Mouse (Mus musculus): ENCODE data around the gene Anapc16.

Anapc16 gene

DNA sequence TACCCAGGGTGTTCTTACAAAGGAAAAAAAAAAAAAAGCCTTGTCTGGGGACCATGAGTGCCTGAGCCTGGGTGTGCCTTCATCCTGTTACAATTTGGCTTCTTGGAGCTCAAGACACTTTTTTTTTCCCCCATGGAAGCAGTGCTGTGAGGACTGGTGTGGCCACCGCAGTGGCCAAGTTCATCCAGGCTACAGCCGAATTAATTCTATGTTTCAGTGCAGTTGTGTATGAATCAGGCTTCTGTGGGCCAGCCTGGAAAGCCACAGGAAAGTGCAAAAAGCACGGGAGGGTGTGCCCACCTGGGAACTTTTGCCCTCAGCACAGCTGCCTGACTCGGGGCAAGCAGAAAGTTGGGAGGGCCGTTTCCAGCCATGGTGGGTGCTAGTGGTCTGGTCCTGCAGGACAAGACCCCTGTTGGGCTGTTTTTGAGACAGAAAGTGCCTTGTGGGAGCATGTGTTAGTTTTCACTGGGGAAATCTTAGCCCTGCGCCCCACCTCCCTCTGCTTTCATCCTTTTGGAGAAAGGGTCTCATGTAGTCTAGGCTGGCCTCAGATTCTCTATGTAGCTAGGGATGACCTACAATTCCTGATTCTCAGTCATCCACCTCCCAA lies 32.4 kb downstream of the Anapc16 start:
- in situ Hi-C loops (cut with MboI, MseI) = no loop called here

DNA sequence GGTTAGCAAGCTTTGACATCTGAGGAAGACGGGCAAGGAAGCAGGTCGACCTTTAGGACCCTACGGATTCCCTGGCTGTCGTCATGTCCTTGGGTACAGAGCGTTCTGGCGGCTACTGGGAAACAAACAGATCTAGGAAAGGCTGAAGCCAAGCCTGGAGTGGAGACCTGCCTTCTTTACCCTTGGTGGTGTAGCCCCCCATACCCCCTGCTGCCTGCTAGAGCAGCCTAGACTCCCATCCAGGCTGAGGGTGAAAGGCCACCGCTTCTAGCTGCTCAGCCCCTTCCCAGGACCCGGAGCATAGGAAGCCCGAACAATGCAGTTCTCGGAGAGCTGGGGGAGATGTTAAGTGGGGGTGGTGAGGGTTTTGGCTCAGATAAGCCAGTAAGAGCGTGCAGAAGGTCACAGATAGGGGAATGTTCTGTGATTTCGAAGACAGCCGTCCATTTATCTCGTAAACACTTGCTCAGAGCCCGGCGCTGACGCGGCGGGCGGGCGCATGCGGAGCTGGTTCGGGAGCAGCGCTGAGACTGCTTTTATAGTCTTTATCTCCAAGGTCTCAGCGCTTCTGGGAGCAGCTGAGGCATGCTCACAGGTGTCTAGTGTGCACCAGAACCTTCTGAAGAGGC lies 33.0 kb downstream of the Anapc16 start:
- in situ Hi-C loops (cut with MboI, MseI) = loop anchor here (5.0 kb wide), 1 partner anchor 32 kb away; the partner anchor contains the start of genes Anapc16 and Ascc1

DNA sequence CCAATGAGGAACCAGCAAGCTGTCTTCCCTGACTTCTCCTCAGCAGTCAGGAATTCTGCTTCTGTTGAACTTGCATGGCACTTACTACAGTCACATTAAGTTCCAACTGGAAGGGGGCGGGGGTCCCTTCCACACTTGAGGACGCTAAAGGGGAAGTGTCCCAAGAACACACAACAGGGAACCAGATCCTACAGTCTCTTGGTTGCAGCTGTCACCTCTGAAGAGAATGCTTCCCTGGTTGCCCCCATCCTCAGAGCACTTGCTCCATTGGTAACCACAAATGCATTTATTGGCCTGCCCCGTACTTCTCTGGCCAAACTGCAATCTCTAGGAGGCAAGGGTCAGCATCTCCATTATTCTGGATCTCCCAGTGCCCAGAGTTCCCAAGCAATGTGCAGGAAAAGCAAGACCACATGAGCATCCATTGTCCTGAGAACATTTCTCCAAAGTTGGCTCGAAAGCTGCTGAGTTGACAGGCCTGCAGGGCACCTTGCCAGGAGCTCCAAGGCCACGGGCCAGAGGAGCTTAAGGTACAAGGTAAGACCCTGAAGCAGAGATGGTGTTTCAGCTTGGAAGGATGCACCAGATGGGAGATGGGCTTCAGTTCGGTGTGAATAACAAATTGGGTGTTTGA lies 35.5 kb downstream of the Anapc16 start:
- in situ Hi-C loops (cut with MboI, MseI) = loop anchor here (5.0 kb wide), 1 partner anchor 35 kb away; the partner anchor contains the start of genes Anapc16 and Ascc1

DNA sequence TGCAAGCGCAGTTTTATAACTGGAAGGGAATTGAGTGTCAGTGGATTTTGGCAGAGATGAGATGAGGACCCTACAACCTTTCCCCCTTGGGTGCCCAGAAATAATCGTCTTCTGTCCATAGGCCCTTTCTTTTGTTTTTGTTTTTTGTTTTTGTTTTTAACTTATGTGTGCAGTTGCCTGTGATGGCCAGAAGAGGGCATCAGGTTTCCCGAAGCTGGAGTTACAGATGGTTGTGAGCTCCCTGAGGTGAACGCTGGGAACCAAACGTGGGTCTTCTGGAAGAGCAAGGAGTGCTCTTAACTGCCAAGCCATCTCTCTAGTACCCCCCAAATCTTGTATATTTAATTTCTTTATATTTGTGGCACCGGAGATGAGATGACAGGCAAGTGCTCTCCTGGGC lies 36.2 kb downstream of the Anapc16 start:
- in situ Hi-C loops (cut with MboI, MseI) = loop anchor here (5.0 kb wide), 1 partner anchor 36 kb away; the partner anchor contains the start of genes Anapc16 and Ascc1

DNA sequence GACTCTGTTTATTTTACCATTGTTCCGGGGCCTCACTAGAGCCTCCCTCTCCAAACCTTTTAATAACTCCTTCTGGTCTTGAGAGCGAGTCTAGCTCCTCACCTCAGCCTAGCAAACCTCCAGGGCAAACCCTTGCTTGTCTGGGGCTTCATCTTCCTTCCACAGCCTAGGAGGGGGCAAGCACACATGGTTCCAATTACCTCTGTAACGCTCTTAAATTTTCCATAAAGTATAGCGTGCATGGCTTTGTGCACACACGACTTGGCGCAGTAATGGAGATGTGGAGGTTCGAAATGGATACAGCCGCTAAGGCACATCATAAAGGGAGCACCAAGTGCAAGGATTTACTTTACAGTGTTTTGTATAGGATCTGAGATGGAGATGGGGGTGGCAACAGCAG lies 37.1 kb downstream of the Anapc16 start:
- in situ Hi-C loops (cut with MboI, MseI) = loop anchor here (5.0 kb wide), 1 partner anchor 37 kb away; the partner anchor contains the start of genes Anapc16 and Ascc1

DNA sequence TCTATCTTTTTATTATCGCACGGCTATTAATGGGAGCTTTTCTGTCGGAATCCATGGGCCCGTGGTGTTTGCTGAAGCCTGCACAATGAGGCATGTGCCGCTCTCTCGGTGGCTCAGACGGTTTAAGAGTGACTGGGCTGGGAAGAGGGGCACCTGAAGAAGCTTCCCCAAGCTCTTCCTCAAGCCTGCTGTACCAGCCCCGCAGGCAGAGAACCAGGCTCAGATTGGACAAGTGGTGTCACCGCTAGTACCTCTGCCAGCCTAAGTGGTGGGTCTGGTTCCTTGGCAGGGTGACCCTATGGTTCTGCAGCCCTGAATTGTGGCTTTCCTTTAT lies 37.6 kb downstream of the Anapc16 start:
- in situ Hi-C loops (cut with MboI, MseI) = loop anchor here (5.0 kb wide), 1 partner anchor 37 kb away; the partner anchor contains the start of genes Anapc16 and Ascc1

DNA sequence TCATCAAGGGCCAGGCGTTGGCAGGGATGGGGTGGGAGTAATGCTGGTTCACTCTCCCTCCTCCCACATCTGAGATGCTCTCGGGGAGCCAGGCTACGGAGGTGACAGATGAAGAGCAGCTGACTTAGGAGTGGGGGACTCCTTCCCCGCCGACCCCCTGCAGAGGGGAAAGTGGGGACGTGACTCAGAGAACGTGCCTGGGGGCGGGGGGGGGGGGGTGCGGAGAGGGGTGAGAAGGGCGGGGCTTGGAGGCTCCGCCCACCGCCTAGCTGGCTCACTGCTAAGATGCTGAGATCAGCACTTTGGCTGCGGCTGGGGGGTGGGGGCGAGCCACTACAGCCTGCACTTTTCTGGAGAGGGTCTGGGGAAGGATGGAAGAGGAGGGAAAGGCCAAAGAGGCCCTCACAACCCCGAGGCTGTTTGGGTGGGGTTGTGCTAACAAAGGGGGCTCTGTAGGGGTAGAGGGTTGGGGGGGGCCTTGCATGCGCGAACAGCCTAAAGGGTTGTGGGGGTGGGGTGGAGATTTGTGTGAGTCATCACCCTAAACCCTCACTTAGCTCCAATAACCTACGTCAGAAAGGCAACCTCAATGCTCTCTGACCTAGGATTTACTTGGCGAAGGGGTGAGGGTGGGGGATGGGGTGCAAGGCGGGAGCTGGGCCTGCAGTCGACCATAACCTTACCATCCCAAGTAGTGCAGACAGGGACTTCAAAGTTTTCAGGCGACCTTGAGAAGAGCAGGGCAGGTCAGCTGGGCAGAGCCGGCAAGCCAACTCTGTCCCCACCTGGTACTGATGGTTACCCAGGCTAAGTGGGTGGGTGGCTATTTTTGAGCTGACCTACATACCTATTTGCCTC lies 38.2 kb downstream of the Anapc16 start:
- in situ Hi-C loops (cut with MboI, MseI) = loop anchor here (5.0 kb wide), 1 partner anchor 38 kb away; the partner anchor contains the start of genes Anapc16 and Ascc1

DNA sequence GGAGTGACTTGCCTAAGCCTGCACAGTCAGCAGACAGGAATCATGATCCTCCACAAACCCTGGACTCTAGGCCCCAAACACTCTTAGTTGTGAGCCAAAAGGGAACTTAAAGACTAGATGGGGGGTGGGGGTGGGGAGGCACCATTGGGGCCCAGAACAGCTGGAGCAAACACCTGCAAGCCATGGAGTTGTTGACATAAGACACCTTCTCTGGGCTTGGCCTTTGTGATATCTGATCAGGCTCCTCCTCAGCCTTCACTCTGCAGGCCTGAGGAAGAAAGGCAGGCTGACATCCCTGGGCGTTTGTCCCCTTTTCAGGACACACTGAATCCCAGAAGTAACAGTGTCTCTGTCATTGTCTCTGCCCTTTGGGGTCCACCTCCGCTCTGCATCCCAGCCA lies 39.3 kb downstream of the Anapc16 start:
- in situ Hi-C loops (cut with MboI, MseI) = no loop called here

DNA sequence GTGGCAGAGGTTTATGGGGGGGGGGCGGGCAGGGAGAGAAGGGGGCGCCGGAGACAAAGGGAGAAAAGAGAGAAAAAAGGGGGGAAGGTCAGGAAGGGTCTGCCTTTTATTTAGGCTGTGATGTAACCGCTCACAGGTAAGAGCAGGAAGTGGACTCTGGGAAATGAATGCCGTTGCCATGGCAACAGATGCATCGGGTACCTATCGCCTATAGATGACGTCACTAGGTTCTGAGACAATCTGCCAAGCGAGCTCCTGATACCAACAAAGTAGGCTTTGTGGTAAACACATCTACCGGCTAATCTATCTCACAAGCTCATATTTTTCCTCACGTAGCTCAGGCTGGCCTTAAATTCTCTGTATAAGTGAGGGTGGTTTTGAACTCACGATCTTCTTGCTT lies 43.4 kb downstream of the Anapc16 start:
- in situ Hi-C loops (cut with MboI, MseI) = no loop called here

DNA sequence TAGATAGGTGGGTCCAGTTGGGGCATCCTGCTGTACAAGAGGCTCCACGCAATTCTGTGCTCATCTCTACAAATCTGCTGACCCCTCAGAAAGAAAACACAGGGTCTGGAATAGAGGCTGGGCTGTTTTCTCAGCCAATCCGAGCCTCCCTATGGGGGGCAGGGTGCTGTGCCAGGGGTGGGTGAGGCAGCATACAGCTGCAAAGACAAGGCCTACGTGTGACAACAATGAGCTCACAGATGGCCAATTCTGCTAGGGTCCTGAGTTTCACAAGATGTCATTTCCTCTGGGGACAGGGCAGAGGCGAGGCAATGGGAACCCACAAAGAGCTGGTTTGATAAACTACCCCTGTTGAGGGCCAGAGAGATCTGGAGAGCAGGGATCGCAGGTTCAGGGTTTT lies 44.5 kb downstream of the Anapc16 start:
- in situ Hi-C loops (cut with MboI, MseI) = no loop called here

DNA sequence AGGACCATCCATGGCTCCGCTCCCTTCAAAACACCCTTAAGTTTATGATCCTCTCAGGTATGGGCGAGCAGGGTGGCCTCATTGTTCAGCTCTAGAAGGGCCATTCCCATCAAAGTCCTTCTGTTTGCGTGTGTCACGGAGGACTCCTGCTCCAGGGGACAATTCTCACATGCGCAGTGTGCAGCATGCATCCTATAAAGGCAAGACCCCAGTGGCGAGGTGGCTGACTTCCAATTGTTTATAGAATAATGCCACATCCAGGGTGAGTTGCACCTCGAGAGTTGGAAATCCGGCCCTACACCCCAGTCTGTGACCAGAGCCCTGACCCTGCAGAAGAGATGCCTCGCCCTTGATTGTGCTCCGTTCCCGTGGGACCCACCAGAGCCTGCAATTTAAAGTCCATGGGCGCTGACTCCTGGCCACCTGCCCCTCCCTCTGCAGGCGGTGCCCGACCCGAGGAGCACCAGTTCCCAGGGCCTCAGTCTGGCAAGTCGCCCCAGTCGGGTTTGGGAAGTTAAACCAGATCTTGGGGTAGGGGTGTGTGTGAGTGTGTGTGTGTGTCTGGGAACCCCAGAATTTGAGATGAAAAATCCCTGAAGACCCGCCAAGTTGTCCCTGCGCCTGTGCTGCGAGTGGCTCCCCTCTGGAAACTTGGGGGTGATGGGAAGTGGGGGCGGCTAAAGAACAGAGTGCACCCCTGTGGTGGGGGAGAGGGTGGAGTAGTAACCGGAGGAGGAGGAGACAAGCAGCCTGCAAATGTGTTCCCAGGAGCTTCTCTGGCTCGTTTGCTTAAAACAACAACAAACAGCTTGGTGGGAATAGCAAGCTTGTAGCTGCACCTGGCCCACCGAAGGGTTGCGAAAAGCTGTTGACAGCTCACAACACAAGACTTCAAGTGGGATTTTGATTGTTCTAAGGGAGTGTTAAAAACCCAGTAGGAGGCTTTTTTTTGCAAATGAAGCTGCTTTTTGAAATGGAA lies 45.5 kb downstream of the Anapc16 start:
- in situ Hi-C loops (cut with MboI, MseI) = no loop called here

DNA sequence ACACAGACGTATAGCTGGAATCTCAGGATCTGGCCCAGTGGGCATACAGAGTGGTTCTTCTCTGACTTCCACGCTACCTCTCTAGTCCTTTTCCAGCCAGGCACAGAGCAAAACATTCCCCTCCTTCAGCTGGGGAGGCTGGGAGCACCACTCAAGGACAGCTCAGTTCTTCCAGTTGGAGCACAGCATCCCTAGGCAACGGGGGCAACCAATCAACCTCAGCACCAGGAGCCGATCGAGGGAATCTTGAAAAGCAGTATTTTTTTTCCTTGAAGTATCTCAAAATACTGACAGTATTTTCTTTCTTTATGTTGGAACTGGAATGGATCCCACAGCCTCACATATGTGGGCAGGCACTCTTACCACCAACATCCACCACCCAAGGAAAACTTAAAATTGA lies 46.3 kb downstream of the Anapc16 start:
- in situ Hi-C loops (cut with MboI, MseI) = no loop called here

DNA sequence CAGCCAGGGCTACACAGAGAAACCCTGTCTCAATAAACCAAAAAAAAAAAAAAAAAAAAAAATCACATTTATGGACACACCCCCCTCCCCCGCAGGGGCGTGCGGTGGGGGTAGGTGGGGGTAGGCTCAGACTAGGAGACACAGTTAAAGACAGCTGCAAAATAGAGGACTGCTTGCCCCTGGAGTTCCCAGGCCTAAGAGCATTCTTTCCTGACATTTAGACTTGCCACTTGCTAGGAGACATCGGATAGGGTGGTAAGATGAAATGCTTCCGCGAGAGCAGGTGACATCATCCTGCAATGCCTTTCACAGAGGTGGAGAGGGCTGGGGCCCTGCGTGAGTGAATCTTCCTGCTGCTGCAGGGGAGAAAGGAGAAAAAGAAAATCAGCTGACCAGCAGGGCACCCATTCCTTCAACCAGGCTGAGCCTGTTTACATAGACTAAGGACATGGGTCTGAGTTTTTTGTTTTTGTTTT lies 49.3 kb downstream of the Anapc16 start:
- in situ Hi-C loops (cut with MboI, MseI) = loop anchor here (5.0 kb wide), 1 partner anchor 51 kb away; no protein-coding TSS in a partner anchor

DNA sequence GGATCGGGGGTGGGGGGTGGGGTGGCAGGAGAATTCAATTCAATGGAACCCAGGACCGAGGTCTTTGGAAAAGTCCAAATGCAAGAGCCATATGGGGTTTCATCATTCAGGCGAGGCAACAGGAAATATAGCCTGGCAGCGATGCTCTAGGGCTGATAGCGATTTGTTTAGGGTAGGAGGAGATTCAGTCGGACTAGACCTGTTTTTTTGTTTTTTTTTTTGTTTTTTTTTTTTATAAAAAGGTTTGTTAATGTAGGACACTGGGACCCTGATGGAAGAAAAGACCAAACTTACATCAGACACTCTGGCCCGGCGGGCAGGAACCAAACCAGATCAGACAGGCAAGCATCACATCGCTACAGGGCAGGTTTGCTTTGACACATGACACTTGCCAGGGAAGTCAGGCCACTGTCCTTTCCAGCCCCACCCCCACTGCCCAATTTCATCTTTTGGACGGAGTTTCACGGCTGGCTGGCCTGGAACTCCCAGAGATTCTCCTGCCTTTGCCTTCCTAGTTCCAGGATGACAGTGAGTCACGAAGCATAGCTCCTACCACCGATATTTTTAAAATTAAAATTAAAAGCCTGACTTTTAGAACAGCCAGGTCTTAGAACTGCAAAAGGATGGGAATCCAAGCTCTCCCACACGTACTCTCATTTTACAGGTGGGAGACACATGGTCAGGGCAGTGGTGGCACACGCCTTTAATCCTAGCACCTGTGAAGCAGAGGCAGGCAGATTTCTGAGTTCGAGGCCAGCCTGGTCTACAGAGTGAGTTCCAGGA lies 50.0 kb downstream of the Anapc16 start:
- in situ Hi-C loops (cut with MboI, MseI) = loop anchor here (5.0 kb wide), 1 partner anchor 51 kb away; no protein-coding TSS in a partner anchor

DNA sequence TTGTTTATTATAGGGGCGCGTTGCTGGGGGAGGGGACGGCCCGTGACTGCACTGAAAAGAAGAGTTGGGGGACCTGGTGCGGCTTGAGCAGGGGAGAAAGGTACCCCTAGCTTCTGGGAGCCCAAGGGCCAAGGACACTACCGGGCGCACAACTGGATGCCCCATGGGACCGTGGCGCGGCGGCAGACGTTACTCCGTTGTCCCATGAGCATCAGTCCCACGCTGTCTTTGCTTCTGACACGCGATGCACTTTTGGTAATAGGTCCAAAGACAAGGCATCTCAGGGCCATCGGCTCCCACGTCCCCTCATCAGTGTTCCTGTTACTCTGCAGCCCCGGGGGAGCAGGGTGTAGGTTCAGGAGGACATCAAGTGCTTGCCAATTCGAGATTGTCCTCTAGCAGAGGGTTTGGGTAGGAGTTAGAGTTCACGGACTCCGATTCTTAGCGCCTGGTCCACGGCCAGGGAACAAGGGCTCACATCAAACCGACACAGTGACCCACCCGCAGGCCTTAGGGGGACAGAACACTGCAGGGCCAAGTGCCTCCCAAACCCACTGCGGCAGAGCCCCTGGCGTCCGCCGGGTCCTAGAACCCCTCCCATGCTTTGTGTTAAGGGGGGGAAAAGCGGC lies 50.7 kb downstream of the Anapc16 start:
- in situ Hi-C loops (cut with MboI, MseI) = loop anchor here (5.0 kb wide), 1 partner anchor 50 kb away; no protein-coding TSS in a partner anchor

DNA sequence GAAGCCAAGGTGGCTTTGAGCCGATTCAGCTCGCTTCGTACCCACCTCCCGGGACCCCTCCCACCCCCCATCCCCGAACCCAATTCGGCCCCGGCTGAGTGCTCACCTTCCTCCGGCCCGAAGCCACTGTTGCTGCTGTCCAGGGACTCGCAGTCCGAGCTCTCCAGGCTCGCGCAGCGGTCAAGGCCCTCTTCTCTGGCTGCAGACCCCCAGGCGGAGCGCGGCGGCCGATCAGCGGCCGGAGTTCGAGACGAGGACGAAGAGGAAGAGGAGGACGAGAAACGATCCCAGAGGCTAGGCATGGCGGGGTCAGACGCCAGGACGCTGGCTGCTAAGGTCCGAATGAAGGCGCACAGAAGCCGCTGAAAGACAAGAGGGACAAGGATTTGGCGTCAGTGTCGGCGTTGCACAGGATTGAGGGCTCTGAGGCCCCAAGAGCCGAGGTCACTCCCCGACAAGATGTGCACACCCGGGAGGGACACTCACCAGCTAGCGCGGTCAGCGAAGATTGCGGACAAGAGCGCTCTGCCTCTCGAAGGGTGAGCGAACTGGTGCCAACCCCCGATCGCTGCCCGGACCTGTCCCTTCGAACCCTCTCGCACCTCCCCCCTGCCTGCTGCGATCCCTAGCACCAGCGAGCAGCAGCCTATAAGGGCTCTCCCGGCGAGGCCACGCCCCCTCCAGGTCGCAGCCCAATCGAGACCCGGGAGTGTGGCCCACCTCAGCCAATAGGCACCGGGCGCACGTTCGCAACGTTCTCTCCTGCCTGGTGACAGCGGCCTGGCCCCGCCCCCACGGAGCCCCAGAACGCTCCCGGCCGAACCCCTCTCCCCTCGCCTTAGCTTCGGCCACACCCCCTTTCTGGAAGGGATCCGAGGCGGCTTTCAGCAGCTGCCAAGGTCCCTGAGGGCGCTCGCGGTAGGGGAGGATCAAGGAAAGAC lies 51.5 kb downstream of the Anapc16 start, which contains the start of gene Ddit4:
Gene Ddit4, minus strand, starts transcription at position 624 of the 941 bp plus-strand sequence.
- in situ Hi-C loops (cut with MboI, MseI) = loop anchor here (5.0 kb wide), 1 partner anchor 49 kb away; no protein-coding TSS in a partner anchor

DNA sequence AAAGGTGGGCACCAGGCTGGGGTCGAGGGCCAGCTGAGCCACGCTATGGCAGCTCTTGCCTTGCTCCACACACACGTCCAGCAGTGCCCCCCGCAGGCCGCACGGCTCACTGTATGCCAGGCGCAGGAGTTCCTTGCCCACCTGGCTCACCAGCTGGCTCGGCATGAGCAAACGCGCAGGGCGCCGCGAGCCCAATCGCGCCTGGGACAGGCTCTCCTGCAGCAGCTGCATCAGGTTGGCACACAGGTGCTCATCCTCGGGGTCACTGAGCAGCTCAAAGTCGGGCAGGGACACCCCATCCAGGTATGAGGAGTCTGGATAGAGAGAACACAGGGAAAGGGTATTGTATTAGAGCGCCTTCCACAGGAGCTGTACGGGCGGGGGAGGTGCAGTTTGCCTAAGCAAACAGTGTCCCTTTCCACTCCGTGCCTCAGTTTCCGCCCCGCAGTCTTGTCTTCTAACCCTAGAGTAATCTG lies 52.2 kb downstream of the Anapc16 start:
- in situ Hi-C loops (cut with MboI, MseI) = loop anchor here (5.0 kb wide), 1 partner anchor 48 kb away; no protein-coding TSS in a partner anchor

All from regulatory T cell (primary cell).